Mouse (Mus musculus): Measurements from ENCODE around the gene Lhfp. TPM values are rescaled to one million over a fixed set of nuclear protein-coding genes. Genes with fewer than 3 reads are reported as not detected.

The Lhfp gene
- total RNA-seq, 2 experiments from 2014 or later, result 53.2 to 55.7 TPM

GRCm38 (mm10) chr3:53147001-53147400, 105.7 kb downstream of the Lhfp start:
- DNase-seq (ENCODE audit: low spot score), result no peak
- intact Hi-C loops (cut with DNase I), result no loop called here

- DNase-seq (ENCODE audit: low spot score), result no peak
- intact Hi-C loops (cut with DNase I), result no loop called here
Observed at GRCm38 (mm10) chr3:53148751-53149150, 107.4 kb downstream of the Lhfp start.

GRCm38 (mm10) chr3:53149625-53150320, 108.4 kb downstream of the Lhfp start:
- intact Hi-C loops (cut with DNase I), result no loop called here
- no peak for DNase-seq (ENCODE audit: low spot score)

GRCm38 (mm10) chr3:53151081-53151480, 109.8 kb downstream of the Lhfp start:
- intact Hi-C loops (cut with DNase I), result no loop called here
- no peak for DNase-seq (ENCODE audit: low spot score)

GRCm38 (mm10) chr3:53151607-53152006, 110.3 kb downstream of the Lhfp start:
- intact Hi-C loops (cut with DNase I), result no loop called here
- no peak for DNase-seq (ENCODE audit: low spot score)

GRCm38 (mm10) chr3:53161963-53162362, 120.6 kb downstream of the Lhfp start:
- intact Hi-C loops (cut with DNase I), result loop anchor here (5.0 kb wide), 1 partner anchor 120 kb away; the partner anchor contains the start of gene Lhfp
- DNase-seq (ENCODE audit: low spot score), result no peak

GRCm38 (mm10) chr3:53165281-53165680, 124.0 kb downstream of the Lhfp start:
- intact Hi-C loops (cut with DNase I), result loop anchor here (5.0 kb wide), 1 partner anchor 57 kb away; no protein-coding TSS in a partner anchor

GRCm38 (mm10) chr3:53166001-53166400, 124.7 kb downstream of the Lhfp start:
- DNase-seq (ENCODE audit: low spot score), result peak; percentile 37
- intact Hi-C loops (cut with DNase I), result loop anchor here (5.0 kb wide), 1 partner anchor 56 kb away; no protein-coding TSS in a partner anchor

More at GRCm38 (mm10) chr3:53165281-53165680, 124.0 kb downstream of the Lhfp start:
- DNase-seq (ENCODE audit: low spot score), result peak; percentile 64

GRCm38 (mm10) chr3:53169486-53169885, 128.2 kb downstream of the Lhfp start:
- DNase-seq (ENCODE audit: low spot score), result no peak
- intact Hi-C loops (cut with DNase I), result loop anchor here (5.0 kb wide), 1 partner anchor 53 kb away; no protein-coding TSS in a partner anchor

- intact Hi-C loops (cut with DNase I), result no loop called here
- DNase-seq (ENCODE audit: low spot score), result no peak
Observed at GRCm38 (mm10) chr3:53173310-53174063, 132.2 kb downstream of the Lhfp start.

- DNase-seq (ENCODE audit: low spot score), result no peak
- intact Hi-C loops (cut with DNase I), result no loop called here
Observed at GRCm38 (mm10) chr3:53179936-53180335, 138.6 kb downstream of the Lhfp start.

- no peak for DNase-seq (ENCODE audit: low spot score)
- intact Hi-C loops (cut with DNase I), result no loop called here
Observed at GRCm38 (mm10) chr3:53185439-53185838, 144.1 kb downstream of the Lhfp start.

- intact Hi-C loops (cut with DNase I), result no loop called here
- DNase-seq (ENCODE audit: low spot score), result no peak
Observed at GRCm38 (mm10) chr3:53193441-53193840, 152.1 kb downstream of the Lhfp start.

GRCm38 (mm10) chr3:53195666-53196107, 154.4 kb downstream of the Lhfp start:
- intact Hi-C loops (cut with DNase I), result no loop called here
- no peak for DNase-seq (ENCODE audit: low spot score)

GRCm38 (mm10) chr3:53200175-53200574, 158.8 kb downstream of the Lhfp start:
- no peak for DNase-seq (ENCODE audit: low spot score)
- intact Hi-C loops (cut with DNase I), result no loop called here

- DNase-seq (ENCODE audit: low spot score), result no peak
- intact Hi-C loops (cut with DNase I), result no loop called here
Observed at GRCm38 (mm10) chr3:53200853-53201252, 159.5 kb downstream of the Lhfp start.

- intact Hi-C loops (cut with DNase I), result no loop called here
Observed at GRCm38 (mm10) chr3:53201670-53202069, 160.3 kb downstream of the Lhfp start.

GRCm38 (mm10) chr3:53202184-53202583, 160.9 kb downstream of the Lhfp start:
- no peak for DNase-seq (ENCODE audit: low spot score)

More at GRCm38 (mm10) chr3:53201670-53202069, 160.3 kb downstream of the Lhfp start:
- DNase-seq (ENCODE audit: low spot score), result no peak

GRCm38 (mm10) chr3:53202698-53203097, 161.4 kb downstream of the Lhfp start:
- intact Hi-C loops (cut with DNase I), result no loop called here

More at GRCm38 (mm10) chr3:53202184-53202583, 160.9 kb downstream of the Lhfp start:
- intact Hi-C loops (cut with DNase I), result no loop called here

GRCm38 (mm10) chr3:53203656-53204055, 162.3 kb downstream of the Lhfp start:
- intact Hi-C loops (cut with DNase I), result no loop called here
- DNase-seq (ENCODE audit: low spot score), result no peak

More at GRCm38 (mm10) chr3:53202698-53203097, 161.4 kb downstream of the Lhfp start:
- DNase-seq (ENCODE audit: low spot score), result no peak
